Mouse (Mus musculus): Measurements from ENCODE around the gene Aggf1. TPM values are rescaled to one million over a fixed set of nuclear protein-coding genes. Genes with fewer than 3 reads are reported as not detected.

Aggf1 gene
- polyA plus RNA-seq, 1 experiment from 2014 or later: 17.6 TPM

DNA sequence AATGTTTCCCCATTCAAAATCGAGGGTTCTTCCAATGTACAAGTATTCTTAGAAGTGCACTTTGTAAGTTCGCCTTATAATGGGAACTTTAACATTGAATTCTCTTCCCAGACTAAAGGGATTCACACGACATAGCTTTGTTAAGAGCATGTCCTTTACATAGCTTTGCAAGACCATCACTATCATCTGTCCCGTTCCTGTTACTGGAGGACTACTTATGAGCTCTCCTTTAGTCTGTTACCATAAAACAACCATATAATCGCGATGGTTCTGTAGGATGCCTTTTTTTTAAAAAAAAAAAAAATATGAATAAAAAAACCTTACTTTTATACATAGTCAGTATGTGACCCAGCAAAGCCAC, 382 bp upstream of the Aggf1 start:
- 24% methylated on average over 6 of the region's 6 CpGs for WGBS
- H3K9ac ChIP-seq (ENCODE audit: low read length): peak overlapping the region; percentile 96
- H3K27ac ChIP-seq (replicated peaks): peak overlapping the region; percentile 95
- H3K27me3 ChIP-seq (ENCODE audit: control insufficient read depth, insufficient read depth, low read length): no peaks in the 10 kb centered on the region
- H3K36me3 ChIP-seq (ENCODE audit: control insufficient read depth, insufficient read depth, low read length): peaks cover 3% of the 10 kb centered on the region; the same call in 1 of the 2 replicates
- H3K4me3 ChIP-seq (ENCODE audit: low read depth, low read length): peak overlapping the region; percentile 98
- no peaks in the 10 kb centered on the region for H3K9me3 ChIP-seq (ENCODE audit: control insufficient read depth, low read length)
- TF ChIP-seq EP300 (optimal IDR thresholded peaks at IDR 0.05): no peak
- TF ChIP-seq CTCF (IDR thresholded peaks at IDR 0.05; ENCODE audit: low read depth): no peak
- H3K4me1 ChIP-seq (replicated peaks; ENCODE audit: control insufficient read depth, insufficient read depth): no peaks in the 10 kb centered on the region
- H3K4me2 ChIP-seq (replicated peaks; ENCODE audit: low read depth): peak overlapping the region; percentile 63
- DNase-seq (ENCODE audit: low spot score) (no peak), ATAC-seq (ENCODE audit: low FRiP score, low TSS enrichment) (0 out of 2 replicates have a peak, but pooled peaks have one; percentile 8)

DNA sequence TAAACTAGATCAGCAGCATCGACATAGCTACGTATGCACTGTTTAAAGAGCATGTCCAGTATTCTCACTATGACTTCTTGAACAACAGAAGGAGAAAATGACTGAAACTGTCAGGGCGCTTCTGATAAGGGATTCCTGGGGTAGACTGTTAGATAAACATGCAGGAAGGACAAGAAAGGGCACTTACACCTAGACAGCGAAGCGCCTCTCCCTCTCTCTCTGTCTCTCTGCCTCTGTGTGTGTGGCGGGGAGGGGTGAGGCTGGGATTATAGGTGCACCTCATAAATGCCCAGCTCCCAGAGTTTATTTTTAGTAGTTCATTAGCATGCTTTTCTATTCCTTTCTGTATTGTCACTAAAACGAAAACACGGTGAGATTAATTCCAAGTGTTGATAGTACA, 8.8 kb downstream of the Aggf1 start:
- H3K9me3 ChIP-seq (ENCODE audit: control insufficient read depth, low read length): no peaks in the 10 kb centered on the region
- no peak overlapping the region for H3K4me2 ChIP-seq (replicated peaks; ENCODE audit: low read depth)
- H3K4me3 ChIP-seq (ENCODE audit: low read depth, low read length): no peak overlapping the region
- WGBS: 87% methylated on average over 8 of the region's 8 CpGs
- DNase-seq (ENCODE audit: low spot score): no peak
- no peaks in the 10 kb centered on the region for H3K4me1 ChIP-seq (replicated peaks; ENCODE audit: control insufficient read depth, insufficient read depth)
- no peak for ATAC-seq (ENCODE audit: low FRiP score, low TSS enrichment)
- H3K27me3 ChIP-seq (ENCODE audit: control insufficient read depth, insufficient read depth, low read length): no peaks in the 10 kb centered on the region
- no peak overlapping the region for H3K27ac ChIP-seq (replicated peaks)
- H3K9ac ChIP-seq (ENCODE audit: low read length): no peak overlapping the region
- peaks cover 43% of the 10 kb centered on the region for H3K36me3 ChIP-seq (ENCODE audit: control insufficient read depth, insufficient read depth, low read length)
- no peak for TF ChIP-seq EP300 (optimal IDR thresholded peaks at IDR 0.05)

- TF ChIP-seq EP300 (optimal IDR thresholded peaks at IDR 0.05): no peak
- Histone ChIP-seq H3K9me3 (ENCODE audit: control insufficient read depth, low read length) (no peaks in the 10 kb centered on the region), H3K27me3 (ENCODE audit: control insufficient read depth, insufficient read depth, low read length) (no peaks in the 10 kb centered on the region), H3K4me2 (replicated peaks; ENCODE audit: low read depth) (no peak overlapping the region), H3K27ac (replicated peaks) (no peak overlapping the region), H3K4me3 (ENCODE audit: low read depth, low read length) (no peak overlapping the region), H3K9ac (ENCODE audit: low read length) (no peak overlapping the region), H3K36me3 (ENCODE audit: control insufficient read depth, insufficient read depth, low read length) (peaks cover 31% of the 10 kb centered on the region), H3K4me1 (replicated peaks; ENCODE audit: control insufficient read depth, insufficient read depth) (no peaks in the 10 kb centered on the region)
- no peak for DNase-seq (ENCODE audit: low spot score)
- 90% methylated on average over 4 of the region's 4 CpGs for WGBS
- no peak for ATAC-seq (ENCODE audit: low FRiP score, low TSS enrichment)
Observed at GRCm38 (mm10) chr13:95363440-95363839, 11.7 kb downstream of the Aggf1 start.

DNA sequence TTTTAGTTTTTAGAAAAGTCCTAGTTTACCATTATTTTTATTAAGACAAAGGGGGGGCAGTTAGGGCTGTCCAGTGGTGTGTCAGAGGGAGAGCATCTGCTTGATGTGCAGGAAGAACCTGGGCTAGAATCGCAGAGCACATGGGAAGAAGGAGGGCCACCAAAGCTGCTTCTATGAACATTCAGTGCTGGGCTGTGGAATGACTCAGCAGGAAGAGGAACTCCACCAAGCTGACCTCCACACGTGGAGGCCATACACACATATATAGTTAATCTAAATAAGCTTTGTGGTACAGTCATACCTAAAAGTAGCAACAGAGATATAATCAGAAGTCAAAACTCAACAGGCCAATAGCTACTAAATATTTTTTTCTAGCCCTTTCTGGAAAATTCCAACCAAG, 16.9 kb downstream of the Aggf1 start:
- 67% methylated on average over 2 of the region's 2 CpGs for WGBS
- Histone ChIP-seq H3K4me1 (replicated peaks; ENCODE audit: control insufficient read depth, insufficient read depth) (no peaks in the 10 kb centered on the region), H3K27ac (replicated peaks) (no peak overlapping the region), H3K4me2 (replicated peaks; ENCODE audit: low read depth) (no peak overlapping the region), H3K9me3 (ENCODE audit: control insufficient read depth, low read length) (no peaks in the 10 kb centered on the region), H3K27me3 (ENCODE audit: control insufficient read depth, insufficient read depth, low read length) (no peaks in the 10 kb centered on the region), H3K9ac (ENCODE audit: low read length) (no peak overlapping the region), H3K36me3 (ENCODE audit: control insufficient read depth, insufficient read depth, low read length) (peaks cover 28% of the 10 kb centered on the region), H3K4me3 (ENCODE audit: low read depth, low read length) (no peak overlapping the region)
- no peak for ATAC-seq (ENCODE audit: low FRiP score, low TSS enrichment)
- no peak for DNase-seq (ENCODE audit: low spot score)
- no peak for TF ChIP-seq EP300 (optimal IDR thresholded peaks at IDR 0.05)
- TF ChIP-seq CTCF (IDR thresholded peaks at IDR 0.05; ENCODE audit: low read depth): no peak

- no peaks in the 10 kb centered on the region for H3K4me1 ChIP-seq (replicated peaks; ENCODE audit: control insufficient read depth, insufficient read depth)
- DNase-seq (ENCODE audit: low spot score) (no peak), ATAC-seq (ENCODE audit: low FRiP score, low TSS enrichment) (no peak)
- H3K4me2 ChIP-seq (replicated peaks; ENCODE audit: low read depth): no peak overlapping the region
- H3K4me3 ChIP-seq (ENCODE audit: low read depth, low read length): no peak overlapping the region
- H3K27me3 ChIP-seq (ENCODE audit: control insufficient read depth, insufficient read depth, low read length): no peaks in the 10 kb centered on the region
- H3K36me3 ChIP-seq (ENCODE audit: control insufficient read depth, insufficient read depth, low read length): peaks cover 5% of the 10 kb centered on the region
- no peaks in the 10 kb centered on the region for H3K9me3 ChIP-seq (ENCODE audit: control insufficient read depth, low read length)
- no peak overlapping the region for H3K27ac ChIP-seq (replicated peaks)
- TF ChIP-seq EP300 (optimal IDR thresholded peaks at IDR 0.05) (no peak), CTCF (IDR thresholded peaks at IDR 0.05; ENCODE audit: low read depth) (no peak)
- WGBS: 93% methylated on average over 3 of the region's 3 CpGs
- H3K9ac ChIP-seq (ENCODE audit: low read length): no peak overlapping the region
Observed at GRCm38 (mm10) chr13:95348476-95348875, 26.7 kb downstream of the Aggf1 start.

- no peaks in the 10 kb centered on the region for H3K9me3 ChIP-seq (ENCODE audit: control insufficient read depth, low read length)
- peak; percentile 85 for DNase-seq (ENCODE audit: low spot score)
- no peaks in the 10 kb centered on the region for H3K27me3 ChIP-seq (ENCODE audit: control insufficient read depth, insufficient read depth, low read length)
- peaks cover 5% of the 10 kb centered on the region for H3K36me3 ChIP-seq (ENCODE audit: control insufficient read depth, insufficient read depth, low read length)
- H3K4me3 ChIP-seq (ENCODE audit: low read depth, low read length): no peak overlapping the region
- WGBS: 26% methylated on average over 8 of the region's 8 CpGs
- peak; percentile 66 for ATAC-seq (ENCODE audit: low FRiP score, low TSS enrichment)
- no peak overlapping the region for H3K4me2 ChIP-seq (replicated peaks; ENCODE audit: low read depth)
- H3K27ac ChIP-seq (replicated peaks): no peak overlapping the region
- H3K4me1 ChIP-seq (replicated peaks; ENCODE audit: control insufficient read depth, insufficient read depth): no peaks in the 10 kb centered on the region
- TF ChIP-seq CTCF (IDR thresholded peaks at IDR 0.05; ENCODE audit: low read depth) (peak; percentile 97), EP300 (optimal IDR thresholded peaks at IDR 0.05) (no peak)
- no peak overlapping the region for H3K9ac ChIP-seq (ENCODE audit: low read length)
Observed at GRCm38 (mm10) chr13:95347018-95347696, 28.0 kb downstream of the Aggf1 start.
